Mouse (Mus musculus) WW6 (cell line): ENCODE measurements around the gene Gm10229.
"Not testable (repeated sequence)": the region's sequence is repeated elsewhere in the genome, so short reads cannot be mapped to it uniquely, and the experiment has no call there.

Experiments used
- DNase-seq: peaks from one replicate; pipeline ENCODE4 v3.0.0-alpha.2; 2013; ENCODE audit warnings: low read depth, low spot score

The Gm10229 gene

GRCm38 (mm10) chr16:89014984-89015383, at the start of gene Gm10229:
TSS of gene Gm10229 (plus strand) at chr16:89015284.
- not testable (repeated sequence) for DNase-seq

- no peak for DNase-seq
Observed at GRCm38 (mm10) chr16:89010659-89011058, 4.4 kb upstream of the Gm10229 start, which contains the start of gene Krtap22-2. TSS of gene Krtap22-2 (minus strand) at chr16:89010759.

GRCm38 (mm10) chr16:89013973-89014372, 1.1 kb upstream of the Gm10229 start:
- no peak for DNase-seq

- DNase-seq: not testable (repeated sequence)
Observed at GRCm38 (mm10) chr16:89031399-89031798, 16.3 kb downstream of the Gm10229 start, which contains the start of gene Krtap6-1. TSS of gene Krtap6-1 (plus strand) at chr16:89031699.

DNA sequence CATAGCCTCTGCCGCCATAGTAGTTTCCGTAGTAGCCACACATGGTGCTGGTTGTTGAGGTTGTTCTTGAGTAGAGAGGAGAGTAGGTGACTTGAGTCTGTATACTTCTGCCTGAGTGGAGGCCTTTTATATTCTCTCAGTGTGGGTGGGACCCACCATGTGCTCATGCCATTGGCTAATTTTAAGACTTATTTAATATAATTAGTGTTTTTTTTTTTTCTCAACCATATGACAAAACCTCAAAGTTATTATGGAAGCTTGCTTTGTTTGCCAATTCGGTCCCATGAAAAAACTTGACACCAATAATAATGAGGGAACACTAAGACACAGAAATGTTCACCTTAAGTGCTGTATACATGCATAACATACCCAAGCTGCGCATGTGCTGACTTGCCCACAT, 26.3 kb downstream of the Gm10229 start, which contains the start of gene Gm10228:
Gm10228 (minus strand) TSS at position 101 of the 400 bp plus-strand sequence.
- not testable (repeated sequence) for DNase-seq

GRCm38 (mm10) chr16:89047783-89048182, 32.7 kb downstream of the Gm10229 start, which contains the start of gene Krtap6-5:
TSS of gene Krtap6-5 (minus strand) at chr16:89047883.
- no peak for DNase-seq

DNA sequence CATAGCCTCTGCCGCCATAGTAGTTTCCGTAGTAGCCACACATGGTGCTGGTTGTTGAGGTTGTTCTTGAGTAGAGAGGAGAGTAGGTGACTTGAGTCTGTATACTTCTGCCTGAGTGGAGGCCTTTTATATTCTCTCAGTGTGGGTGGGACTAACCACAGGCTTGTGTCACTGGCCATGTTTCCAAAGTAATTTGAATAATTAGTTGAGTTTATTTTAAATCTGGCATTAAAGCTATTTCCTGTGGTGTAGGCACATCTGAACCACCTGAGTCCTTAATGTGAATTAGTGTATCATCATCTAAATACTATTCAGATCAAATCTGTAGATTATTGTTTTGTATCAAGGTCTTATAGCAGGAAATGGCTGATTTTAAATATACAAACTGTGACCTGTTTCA, 48.8 kb downstream of the Gm10229 start, which contains the start of gene 1110025L11Rik:
1110025L11Rik (minus strand) TSS at position 101 of the 400 bp plus-strand sequence.
- not testable (repeated sequence) for DNase-seq
